Mouse (Mus musculus) heart, postnatal 0 days (tissue): Measurements from ENCODE around the gene Trappc6a. TPM values are rescaled to one million over a fixed set of nuclear protein-coding genes. Genes with fewer than 3 reads are reported as not detected.

Experiments used
- ATAC-seq: fragments of 200-750 bp; cut with Nextera tagmentation; 2 replicates; pipeline ENCODE4 v1.8.0; 2017; ENCODE audit warnings: low read depth, moderate number of reproducible peaks, moderate library complexity; ENCODE audit not compliant: insufficient read depth
- DNase-seq: peaks from one replicate; pipeline ENCODE4 v3.0.0-alpha.2; 2016; ENCODE audit warnings: low spot score
- H3K27ac ChIP-seq: fragments of 300-500 bp; sonication (generic); 2 replicates; pipeline ENCODE4 v1.5.1; 2014; ENCODE audit warnings: low read depth, mild to moderate bottlenecking
- H3K27me3 ChIP-seq: fragments of 300-500 bp; sonication (generic); 2 replicates; pipeline ENCODE4 v1.6.1; 2014; ENCODE audit warnings: low read length, mixed read lengths; ENCODE audit not compliant: control insufficient read depth, insufficient read depth
- H3K36me3 ChIP-seq: fragments of 300-500 bp; sonication (generic); replicated peaks from 2 replicates; pipeline ENCODE4 v1.6.1; 2014; ENCODE audit warnings: low read length, mixed read lengths; ENCODE audit not compliant: control insufficient read depth, insufficient read depth
- H3K4me1 ChIP-seq: fragments of 300-500 bp; sonication (generic); 2 replicates; pipeline ENCODE4 v1.6.1; 2014; ENCODE audit warnings: antibody characterized with exemption; ENCODE audit not compliant: control insufficient read depth, insufficient read depth
- H3K4me2 ChIP-seq: fragments of 300-500 bp; sonication (generic); 2 replicates; pipeline ENCODE4 v1.6.1; 2014; ENCODE audit warnings: low read depth, mild to moderate bottlenecking, low read length, moderate library complexity
- H3K4me3 ChIP-seq: fragments of 300-500 bp; sonication (generic); 2 replicates; pipeline ENCODE4 v1.5.1; 2014; ENCODE audit warnings: low read depth, low read length
- H3K9ac ChIP-seq: fragments of 300-500 bp; sonication (generic); replicated peaks from 2 replicates; pipeline ENCODE4 v1.6.1; 2014; ENCODE audit warnings: low read depth, low read length, mixed read lengths
- H3K9me3 ChIP-seq: fragments of 300-500 bp; sonication (generic); replicated peaks from 2 replicates; pipeline ENCODE4 v1.6.1; 2016; ENCODE audit warnings: low read length; ENCODE audit not compliant: control insufficient read depth
- CTCF ChIP-seq: IDR thresholded peaks from 2 replicates; pipeline ENCODE4 v1.5.1; 2016; ENCODE audit warnings: antibody characterized with exemption, control low read depth, low read depth
- EP300 ChIP-seq: IDR thresholded peaks from 2 replicates; pipeline ENCODE4 v1.6.1; 2016; ENCODE audit warnings: antibody characterized with exemption, low read depth
- WGBS: fragments of 180-500 bp; shearing (Covaris S2); extraction: QIAGEN DNeasy Blood & Tissue Kit; methylation state at CpG from one replicate; pipeline ENCODE4 v1.1.7; 2014; 5-methylcytosine and 5-hydroxymethylcytosine counted together
- polyA plus RNA-seq: library from polyadenylated mRNA; unstranded; fragments of >200 nt; fragmentation: Nextera tagmentation; extraction: Ambion mirVana; gene quantifications from 2 replicates; pipeline ENCODE4 v1.2.1, GENCODE M21; 2015
- total RNA-seq: library from RNA; depleted of rRNA; stranded (reverse); fragments of >200 nt; gene quantifications from 2 replicates; pipeline ENCODE4 v1.2.3, GENCODE M21; 2014; ENCODE audit warnings: low replicate concordance

The Trappc6a gene
- total and polyA plus RNA-seq, 2 experiments from 2014 or later: 65.1 to 79.5 TPM

- Histone ChIP-seq H3K27me3 (no peaks in the 10 kb centered on the region), H3K36me3 (no peaks in the 10 kb centered on the region), H3K4me1 (no peaks in the 10 kb centered on the region), H3K9ac (no peak overlapping the region), H3K27ac (no peak overlapping the region), H3K4me2 (no peak overlapping the region), H3K4me3 (no peak overlapping the region), H3K9me3 (no peaks in the 10 kb centered on the region)
- ATAC-seq (no peak), DNase-seq (no peak)
- TF ChIP-seq CTCF (no peak), EP300 (no peak)
- WGBS: 66% methylated on average over 12 of the region's 12 CpGs
These were observed 7.5 kb upstream of the Trappc6a start for GRCm38 (mm10) chr7:19500420-19501363.

GRCm38 (mm10) chr7:19501658-19502057 lies 6.5 kb upstream of the Trappc6a start:
- Histone ChIP-seq H3K4me3 (no peak overlapping the region), H3K27ac (no peak overlapping the region), H3K36me3 (no peaks in the 10 kb centered on the region), H3K9me3 (no peaks in the 10 kb centered on the region), H3K9ac (no peak overlapping the region), H3K4me1 (no peaks in the 10 kb centered on the region), H3K4me2 (no peak overlapping the region), H3K27me3 (no peaks in the 10 kb centered on the region)
- WGBS: 78% methylated on average over 4 of the region's 4 CpGs
- ATAC-seq: no peak
- no peak for DNase-seq
- TF ChIP-seq EP300: no peak
- TF ChIP-seq CTCF: no peak

DNA sequence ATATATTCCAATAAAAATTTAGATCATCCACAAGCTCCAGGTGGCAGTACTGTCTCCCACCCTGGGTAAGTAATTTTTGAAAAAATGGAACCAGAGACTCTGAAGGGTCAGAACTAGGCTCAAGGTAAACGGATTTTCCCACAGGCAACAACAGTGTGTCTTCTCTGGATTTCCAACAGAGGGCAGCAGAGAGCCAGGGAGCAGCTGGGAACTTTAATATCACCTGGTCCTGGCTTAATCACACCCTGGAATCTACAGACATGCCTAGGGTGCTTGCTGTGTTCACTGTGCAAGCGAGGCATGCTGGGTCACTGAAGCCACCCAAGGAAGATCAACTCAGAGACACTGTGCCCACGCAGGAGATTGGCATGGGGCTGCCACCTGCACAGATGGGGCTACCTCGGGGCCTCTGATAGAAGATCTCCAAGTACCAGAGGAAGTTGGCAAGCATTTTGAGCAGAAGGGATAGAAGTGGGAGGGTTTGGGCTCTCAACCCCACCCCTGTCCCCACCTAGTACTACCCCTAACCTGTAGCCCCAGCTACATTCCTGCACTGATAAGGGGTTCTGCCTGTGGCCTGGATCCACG lies 4.6 kb upstream of the Trappc6a start:
- peaks cover 10% of the 10 kb centered on the region; the same call in 1 of the 2 replicates for H3K4me1 ChIP-seq
- DNase-seq (no peak), ATAC-seq (no peak)
- no peak overlapping the region for H3K4me2 ChIP-seq
- H3K4me3 ChIP-seq: no peak overlapping the region
- H3K9me3 ChIP-seq: no peaks in the 10 kb centered on the region
- no peak overlapping the region for H3K9ac ChIP-seq
- TF ChIP-seq EP300 (no peak), CTCF (peak; percentile 92)
- 27% methylated on average over 5 of the region's 5 CpGs for WGBS
- no peaks in the 10 kb centered on the region for H3K27me3 ChIP-seq
- no peak overlapping the region for H3K27ac ChIP-seq
- no peaks in the 10 kb centered on the region for H3K36me3 ChIP-seq

GRCm38 (mm10) chr7:19506326-19506725 lies 1.9 kb upstream of the Trappc6a start:
- no peak overlapping the region for H3K4me2 ChIP-seq
- peaks cover 17% of the 10 kb centered on the region; the same call in 1 of the 2 replicates for H3K4me1 ChIP-seq
- 0 out of 2 replicates have a peak, but pooled peaks have one; percentile 12 for TF ChIP-seq CTCF
- no peak for TF ChIP-seq EP300
- no peak overlapping the region for H3K27ac ChIP-seq
- no peaks in the 10 kb centered on the region for H3K27me3 ChIP-seq
- ATAC-seq (no peak), DNase-seq (no peak)
- no peaks in the 10 kb centered on the region for H3K36me3 ChIP-seq
- H3K4me3 ChIP-seq: no peak overlapping the region
- WGBS: 43% methylated on average over 6 of the region's 6 CpGs
- H3K9ac ChIP-seq: no peak overlapping the region
- H3K9me3 ChIP-seq: no peaks in the 10 kb centered on the region

DNA sequence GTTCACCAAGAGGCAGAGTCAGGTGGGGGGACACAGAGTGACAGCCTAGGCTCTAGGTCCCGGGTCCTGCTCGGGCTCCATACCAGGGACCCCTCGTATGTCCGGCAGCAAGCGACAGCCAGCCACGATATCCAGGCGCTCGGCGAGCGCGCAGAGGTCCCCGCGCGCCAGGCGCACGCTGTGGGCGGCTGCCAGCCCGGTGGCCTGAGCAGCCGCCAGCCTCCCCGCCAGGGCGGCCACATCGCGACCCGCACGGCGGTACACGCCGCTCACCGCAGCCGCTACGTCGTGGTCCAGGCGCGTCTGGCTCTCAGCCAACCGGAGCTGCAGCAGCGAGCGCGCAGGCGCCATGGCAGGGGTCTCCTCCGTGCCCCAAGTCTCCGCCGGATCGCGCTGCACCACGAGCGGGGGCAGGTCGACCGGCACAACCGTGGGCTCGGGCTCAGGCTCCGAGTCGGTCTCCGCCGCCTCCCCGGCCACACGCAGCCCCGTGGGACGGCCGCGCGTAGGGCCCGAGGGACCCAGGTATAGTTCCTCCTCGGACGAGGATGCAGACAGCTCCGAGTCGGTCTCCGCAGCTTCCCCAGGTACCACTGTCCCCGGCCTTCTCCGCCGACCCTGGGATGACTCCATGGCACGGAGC lies 1.1 kb upstream of the Trappc6a start:
- Histone ChIP-seq H3K27me3 (no peaks in the 10 kb centered on the region), H3K4me1 (peaks cover 17% of the 10 kb centered on the region; the same call in 1 of the 2 replicates), H3K36me3 (no peaks in the 10 kb centered on the region), H3K4me2 (peak overlapping the region; percentile 76), H3K9me3 (no peaks in the 10 kb centered on the region), H3K27ac (no peak overlapping the region), H3K4me3 (peak overlapping the region; percentile 62), H3K9ac (peak overlapping the region; percentile 53)
- DNase-seq (no peak), ATAC-seq (no peak)
- WGBS: 4% methylated on average over 66 of the region's 71 CpGs
- TF ChIP-seq EP300 (no peak), CTCF (no peak)
